Mouse (Mus musculus) embryo, embryonic 9.5 days (tissue): ENCODE data around the gene 6330409D20Rik.

Source experiments
- DNase-seq: peaks from one replicate; pipeline ENCODE4 v3.0.0-alpha.2; 2017; ENCODE audit errors: extremely low spot score

Gene 6330409D20Rik

GRCm38 (mm10) chr2:32757056-32757845, 16.4 kb upstream of the 6330409D20Rik start, which contains the start of gene Tor2a:
Gene Tor2a, plus strand, starts transcription at chr2:32757234.
- DNase-seq, result peak; percentile 97

- DNase-seq, result no peak
Observed at GRCm38 (mm10) chr2:32756674-32757055, 15.8 kb upstream of the 6330409D20Rik start.

- DNase-seq, result no peak
Observed at GRCm38 (mm10) chr2:32752181-32752580, 11.4 kb upstream of the 6330409D20Rik start.

GRCm38 (mm10) chr2:32751665-32752033, 10.8 kb upstream of the 6330409D20Rik start:
- DNase-seq, result no peak

GRCm38 (mm10) chr2:32750887-32751664, 10.3 kb upstream of the 6330409D20Rik start:
- DNase-seq, result peak; percentile 88

- no peak for DNase-seq
Observed at GRCm38 (mm10) chr2:32750199-32750598, 9.4 kb upstream of the 6330409D20Rik start.

- no peak for DNase-seq
Observed at GRCm38 (mm10) chr2:32749082-32749481, 8.3 kb upstream of the 6330409D20Rik start.

- no peak for DNase-seq
Observed at GRCm38 (mm10) chr2:32744272-32744982, 3.6 kb upstream of the 6330409D20Rik start.

GRCm38 (mm10) chr2:32742173-32742531, 1.3 kb upstream of the 6330409D20Rik start:
- peak; percentile 62 for DNase-seq

- DNase-seq, result peak; percentile 57
Observed at GRCm38 (mm10) chr2:32741273-32742172, 707 bp upstream of the 6330409D20Rik start.

GRCm38 (mm10) chr2:32739311-32739710, 1.5 kb downstream of the 6330409D20Rik start:
- no peak for DNase-seq

- no peak for DNase-seq
Observed at GRCm38 (mm10) chr2:32737008-32737407, 3.8 kb downstream of the 6330409D20Rik start.

- DNase-seq, result no peak
Observed at GRCm38 (mm10) chr2:32736306-32736829, 4.4 kb downstream of the 6330409D20Rik start.

GRCm38 (mm10) chr2:32734933-32735332, 5.9 kb downstream of the 6330409D20Rik start:
- DNase-seq, result no peak

- no peak for DNase-seq
Observed at GRCm38 (mm10) chr2:32734480-32734879, 6.3 kb downstream of the 6330409D20Rik start.

- no peak for DNase-seq
Observed at GRCm38 (mm10) chr2:32732695-32733094, 8.1 kb downstream of the 6330409D20Rik start.

GRCm38 (mm10) chr2:32731911-32732310, 8.9 kb downstream of the 6330409D20Rik start:
- DNase-seq, result no peak

- DNase-seq, result peak; percentile 68
Observed at GRCm38 (mm10) chr2:32730854-32731253, 10.0 kb downstream of the 6330409D20Rik start.

- DNase-seq, result no peak
Observed at GRCm38 (mm10) chr2:32729547-32729946, 11.3 kb downstream of the 6330409D20Rik start.

GRCm38 (mm10) chr2:32728463-32728862, 12.4 kb downstream of the 6330409D20Rik start:
- DNase-seq, result no peak

GRCm38 (mm10) chr2:32727435-32727834, 13.4 kb downstream of the 6330409D20Rik start:
- peak; percentile 95 for DNase-seq
